Mouse (Mus musculus): ENCODE measurements around the gene Ube2m. TPM values are rescaled to one million over a fixed set of nuclear protein-coding genes. Genes with fewer than 3 reads are reported as not detected.

The Ube2m gene
- polyA plus RNA-seq, 2 experiments, result 80.7 to 100 TPM

GRCm38 (mm10) chr7:13044254-13044625, 6.2 kb upstream of the Ube2m start:
- peaks cover 2 to 3% of the 10 kb centered on the region in 2 experiments; a peak in 3 of 4 replicates for H3K4me1 ChIP-seq (replicated peaks; ENCODE audit: control insufficient read depth in 2 of 2, insufficient read depth in 2 of 2, low read length in 1 of 2)
- H3K9me3 ChIP-seq (ENCODE audit: control insufficient read depth, low read length), result no peaks in the 10 kb centered on the region
- DNase-seq (ENCODE audit: low read depth in 3 of 3, low spot score in 3 of 3), result no peak
- peak overlapping the region; percentile 65 for H3K4me2 ChIP-seq (ENCODE audit: low read depth)
- 3% methylated on average over 23 of the region's 23 CpGs for WGBS (ENCODE audit: insufficient replicate concordance)
- H3K4me3 ChIP-seq (ENCODE audit: insufficient read depth in 1 of 2, low read depth in 2 of 2, low read length in 2 of 2), result peak overlapping the region in 1 of 2 experiments; percentile 42; a peak in 2 of 4 replicates
- no peak for ATAC-seq (ENCODE audit: insufficient read depth)
- no peak overlapping the region for H3K9ac ChIP-seq (replicated peaks)
- H3K36me3 ChIP-seq (replicated peaks; ENCODE audit: control insufficient read depth, insufficient read depth, low read depth), result no peaks in the 10 kb centered on the region
- H3K27me3 ChIP-seq (ENCODE audit: control insufficient read depth, insufficient read depth, low read length), result peaks cover 31% of the 10 kb centered on the region
- TF ChIP-seq EP300 (IDR thresholded peaks at IDR 0.05; ENCODE audit: low read depth), result no peak
- TF ChIP-seq CTCF (IDR thresholded peaks at IDR 0.05; ENCODE audit: low read depth), result no peak
- no peak overlapping the region for H3K27ac ChIP-seq

- H3K9ac ChIP-seq (replicated peaks), result no peak overlapping the region
- peak overlapping the region; percentile 1 to 42; a peak in 2 of 4 replicates for H3K4me3 ChIP-seq (ENCODE audit: insufficient read depth in 1 of 2, low read depth in 2 of 2, low read length in 2 of 2)
- H3K36me3 ChIP-seq (replicated peaks; ENCODE audit: control insufficient read depth, insufficient read depth, low read depth), result no peaks in the 10 kb centered on the region
- no peak for ATAC-seq (ENCODE audit: insufficient read depth)
- no peak for DNase-seq (ENCODE audit: low read depth in 3 of 3, low spot score in 3 of 3)
- no peak overlapping the region for H3K27ac ChIP-seq
- WGBS (ENCODE audit: insufficient replicate concordance), result 6% methylated on average over 88 of the region's 88 CpGs
- H3K27me3 ChIP-seq (ENCODE audit: control insufficient read depth, insufficient read depth, low read length), result peaks cover 31% of the 10 kb centered on the region
- H3K4me2 ChIP-seq (ENCODE audit: low read depth), result peak overlapping the region; percentile 65
- TF ChIP-seq EP300 (IDR thresholded peaks at IDR 0.05; ENCODE audit: low read depth) (no peak), CTCF (IDR thresholded peaks at IDR 0.05; ENCODE audit: low read depth) (no peak)
- no peaks in the 10 kb centered on the region for H3K9me3 ChIP-seq (ENCODE audit: control insufficient read depth, low read length)
- H3K4me1 ChIP-seq (replicated peaks; ENCODE audit: control insufficient read depth in 2 of 2, insufficient read depth in 2 of 2, low read length in 1 of 2), result peaks cover 6 to 9% of the 10 kb centered on the region in 2 experiments
These were observed 5.6 kb upstream of the Ube2m start for GRCm38 (mm10) chr7:13043445-13044253.

GRCm38 (mm10) chr7:13043120-13043444, 5.0 kb upstream of the Ube2m start:
- Histone ChIP-seq H3K36me3 (replicated peaks; ENCODE audit: control insufficient read depth, insufficient read depth, low read depth) (no peaks in the 10 kb centered on the region), H3K9ac (replicated peaks) (no peak overlapping the region), H3K27me3 (ENCODE audit: control insufficient read depth, insufficient read depth, low read length) (peaks cover 31% of the 10 kb centered on the region), H3K9me3 (ENCODE audit: control insufficient read depth, low read length) (no peaks in the 10 kb centered on the region), H3K4me1 (replicated peaks; ENCODE audit: control insufficient read depth in 2 of 2, insufficient read depth in 2 of 2, low read length in 1 of 2) (peaks cover 7 to 11% of the 10 kb centered on the region in 2 experiments), H3K4me2 (ENCODE audit: low read depth) (no peak overlapping the region), H3K27ac (no peak overlapping the region), H3K4me3 (ENCODE audit: insufficient read depth in 1 of 2, low read depth in 2 of 2, low read length in 2 of 2) (no peak overlapping the region)
- ATAC-seq (ENCODE audit: insufficient read depth) (no peak), DNase-seq (ENCODE audit: low read depth in 3 of 3, low spot score in 3 of 3) (no peak)
- TF ChIP-seq EP300 (IDR thresholded peaks at IDR 0.05; ENCODE audit: low read depth), result no peak
- no peak for TF ChIP-seq CTCF (IDR thresholded peaks at IDR 0.05; ENCODE audit: low read depth)
- 38% methylated on average over 16 of the region's 16 CpGs for WGBS (ENCODE audit: insufficient replicate concordance)

- Histone ChIP-seq H3K4me3 (ENCODE audit: insufficient read depth in 1 of 2, low read depth in 2 of 2, low read length in 2 of 2) (no peak overlapping the region), H3K9me3 (ENCODE audit: control insufficient read depth, low read length) (no peaks in the 10 kb centered on the region), H3K27me3 (ENCODE audit: control insufficient read depth, insufficient read depth, low read length) (peaks cover 31% of the 10 kb centered on the region), H3K4me2 (ENCODE audit: low read depth) (no peak overlapping the region), H3K36me3 (replicated peaks; ENCODE audit: control insufficient read depth, insufficient read depth, low read depth) (no peaks in the 10 kb centered on the region), H3K27ac (no peak overlapping the region), H3K4me1 (replicated peaks; ENCODE audit: control insufficient read depth in 2 of 2, insufficient read depth in 2 of 2, low read length in 1 of 2) (peaks cover 7 to 11% of the 10 kb centered on the region in 2 experiments), H3K9ac (replicated peaks) (no peak overlapping the region)
- no peak for ATAC-seq (ENCODE audit: insufficient read depth)
- DNase-seq (ENCODE audit: low read depth in 3 of 3, low spot score in 3 of 3), result no peak
- no peak for TF ChIP-seq EP300 (IDR thresholded peaks at IDR 0.05; ENCODE audit: low read depth)
- WGBS (ENCODE audit: insufficient replicate concordance), result 56% methylated on average over 6 of the region's 6 CpGs
These were observed 4.4 kb upstream of the Ube2m start for GRCm38 (mm10) chr7:13042511-13042910.

GRCm38 (mm10) chr7:13041256-13041655, 3.2 kb upstream of the Ube2m start:
- Histone ChIP-seq H3K27me3 (ENCODE audit: control insufficient read depth, insufficient read depth, low read length) (peaks cover 31% of the 10 kb centered on the region), H3K36me3 (replicated peaks; ENCODE audit: control insufficient read depth, insufficient read depth, low read depth) (peaks cover 2% of the 10 kb centered on the region)
- TF ChIP-seq EP300 (IDR thresholded peaks at IDR 0.05; ENCODE audit: low read depth) (no peak), CTCF (IDR thresholded peaks at IDR 0.05; ENCODE audit: low read depth) (no peak)

More at GRCm38 (mm10) chr7:13041256-13041655, 3.2 kb upstream of the Ube2m start:
- 54% methylated on average over 1 of the region's 1 CpGs for WGBS (ENCODE audit: insufficient replicate concordance)
- Histone ChIP-seq H3K9ac (replicated peaks) (no peak overlapping the region), H3K4me2 (ENCODE audit: low read depth) (no peak overlapping the region), H3K4me1 (replicated peaks; ENCODE audit: control insufficient read depth in 2 of 2, insufficient read depth in 2 of 2, low read length in 1 of 2) (peaks cover 11 to 17% of the 10 kb centered on the region in 2 experiments), H3K9me3 (ENCODE audit: control insufficient read depth, low read length) (no peaks in the 10 kb centered on the region), H3K4me3 (ENCODE audit: insufficient read depth in 1 of 2, low read depth in 2 of 2, low read length in 2 of 2) (no peak overlapping the region), H3K27ac (no peak overlapping the region)
- DNase-seq (ENCODE audit: low read depth in 3 of 3, low spot score in 3 of 3) (no peak), ATAC-seq (ENCODE audit: insufficient read depth) (no peak)
